In genomic region chr9:95750037-95750511, GRCm38 (mm10) we compare ENCODE assay signal across 7 mouse cellular contexts. TPM values are rescaled to one million over a fixed set of nuclear protein-coding genes. Genes with fewer than 3 reads are reported as not detected.
DNase-seq lines count a peak whose midpoint lies in the region; ATAC-seq and TF ChIP-seq lines count a peak whose summit lies in the region.

Gene Trpc1 (minus strand): TSS chr9:95750375.

- no peaks in the 10 kb centered on the region for H3K9me3 ChIP-seq in embryonic facial prominence, embryonic 12.5 days
- no peaks in the 10 kb centered on the region for H3K9me3 ChIP-seq in limb, embryonic 13.5 days
- no peaks in the 10 kb centered on the region for H3K9me3 ChIP-seq in midbrain, embryonic 16.5 days (replicated peaks; ENCODE audit: control insufficient read depth, low read length, poor library complexity, severe bottlenecking)

- H3K4me1 ChIP-seq in embryonic facial prominence, embryonic 12.5 days, result peaks cover 4% of the 10 kb centered on the region; the same call in 1 of the 2 replicates
- peaks cover 10% of the 10 kb centered on the region; the same call in 1 of the 2 replicates for H3K4me1 ChIP-seq in kidney, adult 2 months (ENCODE audit: control insufficient read depth, insufficient read depth, low read length)
- peaks cover 12% of the 10 kb centered on the region for H3K4me1 ChIP-seq in limb, embryonic 13.5 days
- peaks cover 16% of the 10 kb centered on the region for H3K4me1 ChIP-seq in midbrain, embryonic 16.5 days (ENCODE audit: control insufficient read depth, insufficient read depth, low read length)

- no peaks in the 10 kb centered on the region for H3K36me3 ChIP-seq in embryonic facial prominence, embryonic 12.5 days
- no peaks in the 10 kb centered on the region for H3K36me3 ChIP-seq in kidney, adult 2 months (ENCODE audit: control insufficient read depth, insufficient read depth, low read length)
- H3K36me3 ChIP-seq in limb, embryonic 13.5 days, result no peaks in the 10 kb centered on the region
- no peaks in the 10 kb centered on the region for H3K36me3 ChIP-seq in midbrain, embryonic 16.5 days (ENCODE audit: control insufficient read depth, insufficient read depth, low read length)

- H3K4me2 ChIP-seq in embryonic facial prominence, embryonic 12.5 days (replicated peaks), result peak within 1 kb of the TSS; percentile 94
- peak within 1 kb of the TSS; percentile 80 for H3K4me2 ChIP-seq in limb, embryonic 13.5 days (replicated peaks)
- peak within 1 kb of the TSS; percentile 86 for H3K4me2 ChIP-seq in midbrain, embryonic 16.5 days (ENCODE audit: low read length)

- H3K4me3 ChIP-seq in embryonic facial prominence, embryonic 12.5 days, result peak within 1 kb of the TSS; percentile 84
- peak within 1 kb of the TSS; percentile 98 for H3K4me3 ChIP-seq in kidney, adult 2 months (ENCODE audit: insufficient read depth, low read depth, low read length)
- H3K4me3 ChIP-seq in limb, embryonic 13.5 days, result peak within 1 kb of the TSS; percentile 84
- peak within 1 kb of the TSS; percentile 97 for H3K4me3 ChIP-seq in midbrain, embryonic 16.5 days (ENCODE audit: low read depth, low read length)

- ATAC-seq in embryonic facial prominence, embryonic 12.5 days (ENCODE audit: insufficient number of reproducible peaks, insufficient read depth, low FRiP score, low TSS enrichment), result peak; percentile 94
- ATAC-seq in limb, embryonic 13.5 days (ENCODE audit: low FRiP score, low read depth), result peak; percentile 95
- ATAC-seq in midbrain, embryonic 16.5 days, result peak; percentile 98

- peak within 1 kb of the TSS; percentile 80 for H3K9ac ChIP-seq in embryonic facial prominence, embryonic 12.5 days
- peak within 1 kb of the TSS; percentile 80 for H3K9ac ChIP-seq in limb, embryonic 13.5 days
- peak within 1 kb of the TSS; percentile 96 for H3K9ac ChIP-seq in midbrain, embryonic 16.5 days (ENCODE audit: low read depth, low read length)

- under 1% methylated on average over 56 of the region's 56 CpGs for WGBS in embryonic facial prominence, embryonic 12.5 days
- WGBS in kidney, adult 2 months, result under 1% methylated on average over 56 of the region's 56 CpGs
- under 1% methylated on average over 53 of the region's 56 CpGs for WGBS in limb, embryonic 13.5 days
- WGBS in midbrain, embryonic 16.5 days, result under 1% methylated on average over 41 of the region's 56 CpGs

- peaks cover 9% of the 10 kb centered on the region for H3K27me3 ChIP-seq in embryonic facial prominence, embryonic 12.5 days
- H3K27me3 ChIP-seq in kidney, adult 2 months (replicated peaks; ENCODE audit: control insufficient read depth, insufficient read depth, low read length), result no peaks in the 10 kb centered on the region; the same call in 1 of the 2 replicates
- peaks cover 20% of the 10 kb centered on the region for H3K27me3 ChIP-seq in limb, embryonic 13.5 days
- H3K27me3 ChIP-seq in midbrain, embryonic 16.5 days (ENCODE audit: control insufficient read depth, insufficient read depth, low read depth, low read length), result no peaks in the 10 kb centered on the region; the same call in 1 of the 2 replicates

- no peak within 1 kb of the TSS for H3K27ac ChIP-seq in embryonic facial prominence, embryonic 12.5 days
- peak within 1 kb of the TSS; percentile 57 for H3K27ac ChIP-seq in kidney, adult 2 months (ENCODE audit: insufficient read depth, low read depth, low read length)
- no peak within 1 kb of the TSS for H3K27ac ChIP-seq in limb, embryonic 13.5 days
- peak within 1 kb of the TSS; percentile 68 for H3K27ac ChIP-seq in midbrain, embryonic 16.5 days (ENCODE audit: low read length)

- TF ChIP-seq POLR2A in kidney, adult 2 months (IDR thresholded peaks at IDR 0.05; ENCODE audit: low read depth, low read length), result peak; percentile 73

- no peak for TF ChIP-seq CTCF in kidney, adult 2 months (conservative IDR thresholded peaks at IDR 0.05; ENCODE audit: insufficient read depth, insufficient read length, low read depth, low read length)

- peak; percentile 17 to 54 for DNase-seq in adrenal gland, postnatal 4 days (ENCODE audit: low spot score in 2 of 2)
- DNase-seq in heart, adult 18-20 months, result peak; percentile 85
- DNase-seq in kidney, adult 2 months, result peak; percentile 87
- DNase-seq in spleen, postnatal 10 days (ENCODE audit: low spot score in 2 of 2), result peak; percentile 25 to 70

RNA-seq across cellular contexts. Expression of gene Trpc1, which starts in this region (rescaled TPM):
- total RNA-seq in adrenal gland, postnatal 4 days (2021), result 1 to 10 TPM; 6.0 to 6.6 TPM
- polyA plus RNA-seq in embryonic facial prominence, embryonic 12.5 days (2016; fragmentation: Nextera tagmentation; extraction: Ambion mirVana), result 3.2 and 3.6 TPM in 2 replicates
- 1 to 10 TPM; 7.4 to 8.0 TPM for total RNA-seq in heart, adult 18-20 months (2021)
- polyA plus RNA-seq in kidney, adult 2 months (2012; rRNA removed), result 11.6 and 13.6 TPM in 2 replicates
- 2.0 and 3.2 TPM in 2 replicates for polyA plus RNA-seq in limb, embryonic 13.5 days (2015; fragmentation: Nextera tagmentation; extraction: Ambion mirVana)
- 8.3 TPM in 2 replicates for polyA plus RNA-seq in midbrain, embryonic 16.5 days (2015; fragmentation: Nextera tagmentation; extraction: Ambion mirVana)

Comparison
In these comparisons a context has a peak if more than half of its experiments do, and no peak if none do; other contexts are left out.
1. DNase-seq: peak in every context shown above with its lines; median percentile 87 in kidney, adult 2 months; 85 in heart, adult 18-20 months; 48 in spleen, postnatal 10 days; 36 in adrenal gland, postnatal 4 days.
2. H3K27ac ChIP-seq: peak in kidney, adult 2 months (single experiment) and midbrain, embryonic 16.5 days (single experiment); none in embryonic facial prominence, embryonic 12.5 days (single experiment) and limb, embryonic 13.5 days (single experiment).
3. Peak in every context shown above with its lines, with median percentiles within 50 percentile points of each other: ATAC-seq, H3K4me2 ChIP-seq, H3K4me3 ChIP-seq and H3K9ac ChIP-seq.